Mouse (Mus musculus) olfactory bulb, adult 2 months (tissue): Measurements from ENCODE around the gene Msh5.

Experiments used
- CTCF ChIP-seq: fragments of 200-500 bp; IDR thresholded peaks from 2 replicates; pipeline ENCODE4 v1.5.1; 2012; ENCODE audit warnings: low read depth, mild to moderate bottlenecking, low read length, moderate library complexity; ENCODE audit not compliant: insufficient read depth
- POLR2A ChIP-seq: fragments of 200-500 bp; IDR thresholded peaks from 2 replicates; pipeline ENCODE4 v1.6.1; 2012; ENCODE audit warnings: mild to moderate bottlenecking, low read depth, low read length, moderate library complexity; ENCODE audit not compliant: insufficient read depth

- TF ChIP-seq CTCF (no peak), POLR2A (no peak)
Measured at GRCm38 (mm10) chr17:35047688-35048087, 1.1 kb upstream of the Msh5 start.
